Mouse (Mus musculus): ENCODE measurements around the gene Swt1. TPM values are rescaled to one million over a fixed set of nuclear protein-coding genes. Genes with fewer than 3 reads are reported as not detected.

Swt1 gene
- polyA plus RNA-seq, 1 experiment from 2014 or later = 14.6 TPM

GRCm38 (mm10) chr1:151372823-151373222 is 55.4 kb downstream of the Swt1 start:
- Histone ChIP-seq H3K4me1 (ENCODE audit: control insufficient read depth, insufficient read depth, low read length) (peaks cover 2% of the 10 kb centered on the region; the same call in 1 of the 2 replicates), H3K9ac (ENCODE audit: low read length) (no peak overlapping the region), H3K27ac (ENCODE audit: low read length) (no peak overlapping the region), H3K36me3 (ENCODE audit: control insufficient read depth, insufficient read depth) (peaks cover 17% of the 10 kb centered on the region), H3K9me3 (replicated peaks; ENCODE audit: control insufficient read depth, low read length) (no peaks in the 10 kb centered on the region), H3K4me3 (ENCODE audit: low read length) (no peak overlapping the region), H3K4me2 (ENCODE audit: low read depth, low read length) (no peak overlapping the region), H3K27me3 (ENCODE audit: control insufficient read depth, insufficient read depth, low read length) (no peaks in the 10 kb centered on the region)
- WGBS = 91% methylated on average over 1 of the region's 1 CpGs
- no peak for ATAC-seq (replicated peaks; ENCODE audit: extremely low read depth, insufficient read depth, low FRiP score)

DNA sequence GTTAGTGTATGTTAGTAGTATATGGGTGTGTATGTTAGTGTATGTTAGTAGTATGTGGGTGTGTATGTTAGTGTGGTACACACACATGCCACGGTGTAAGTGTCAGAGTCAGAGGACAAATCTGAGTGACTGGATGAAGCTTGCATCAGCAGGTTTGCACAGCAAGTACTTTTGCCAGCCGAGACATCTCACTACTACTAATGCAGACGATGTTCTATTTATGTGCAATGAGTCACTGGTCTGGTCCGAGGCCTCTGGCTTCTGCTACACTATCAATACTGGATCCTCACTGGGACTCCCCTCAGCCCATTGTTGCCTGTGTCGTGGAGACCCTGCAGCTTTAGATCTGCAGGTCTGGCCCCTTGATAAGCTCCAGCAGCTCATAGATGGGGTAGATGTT is 56.7 kb downstream of the Swt1 start:
- no peak overlapping the region for H3K4me3 ChIP-seq (ENCODE audit: low read length)
- no peak overlapping the region for H3K4me2 ChIP-seq (ENCODE audit: low read depth, low read length)
- H3K9me3 ChIP-seq (replicated peaks; ENCODE audit: control insufficient read depth, low read length) = no peaks in the 10 kb centered on the region
- peaks cover 2% of the 10 kb centered on the region; the same call in 1 of the 2 replicates for H3K4me1 ChIP-seq (ENCODE audit: control insufficient read depth, insufficient read depth, low read length)
- peaks cover 18% of the 10 kb centered on the region for H3K36me3 ChIP-seq (ENCODE audit: control insufficient read depth, insufficient read depth)
- peak overlapping the region; percentile 46; the same call in 1 of the 2 replicates for H3K9ac ChIP-seq (ENCODE audit: low read length)
- H3K27ac ChIP-seq (ENCODE audit: low read length) = peak overlapping the region; percentile 80
- WGBS = 33% methylated on average over 5 of the region's 5 CpGs
- H3K27me3 ChIP-seq (ENCODE audit: control insufficient read depth, insufficient read depth, low read length) = no peaks in the 10 kb centered on the region
- peak; percentile 82 for ATAC-seq (replicated peaks; ENCODE audit: extremely low read depth, insufficient read depth, low FRiP score)

- no peak overlapping the region for H3K4me2 ChIP-seq (ENCODE audit: low read depth, low read length)
- WGBS = 73% methylated on average over 3 of the region's 3 CpGs
- no peak overlapping the region for H3K27ac ChIP-seq (ENCODE audit: low read length)
- no peaks in the 10 kb centered on the region for H3K9me3 ChIP-seq (replicated peaks; ENCODE audit: control insufficient read depth, low read length)
- no peak overlapping the region for H3K9ac ChIP-seq (ENCODE audit: low read length)
- peaks cover 2% of the 10 kb centered on the region; the same call in 1 of the 2 replicates for H3K4me1 ChIP-seq (ENCODE audit: control insufficient read depth, insufficient read depth, low read length)
- no peak overlapping the region for H3K4me3 ChIP-seq (ENCODE audit: low read length)
- H3K27me3 ChIP-seq (ENCODE audit: control insufficient read depth, insufficient read depth, low read length) = no peaks in the 10 kb centered on the region
- no peak for ATAC-seq (replicated peaks; ENCODE audit: extremely low read depth, insufficient read depth, low FRiP score)
- H3K36me3 ChIP-seq (ENCODE audit: control insufficient read depth, insufficient read depth) = peaks cover 24% of the 10 kb centered on the region
Observed at GRCm38 (mm10) chr1:151370573-151370972, 57.7 kb downstream of the Swt1 start.

DNA sequence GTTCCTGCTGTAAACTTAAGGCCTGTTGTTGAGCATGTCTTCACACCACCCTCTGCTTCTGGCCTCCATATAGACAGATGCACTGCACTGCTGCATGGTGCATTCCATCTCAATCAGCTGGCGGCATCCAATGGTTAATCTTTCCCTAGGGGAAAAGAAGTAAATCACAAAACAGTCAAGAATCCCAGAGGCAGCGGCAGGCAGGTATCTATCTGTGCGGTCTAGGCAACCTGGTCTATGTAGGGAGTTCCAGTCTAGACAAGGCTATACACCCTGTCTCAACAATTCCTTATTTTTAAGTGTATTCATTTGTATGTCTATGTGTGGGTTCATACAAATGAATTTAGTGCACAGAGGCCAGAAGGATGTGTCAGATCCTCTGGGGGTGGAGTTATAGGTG is 59.8 kb downstream of the Swt1 start:
- WGBS = 97% methylated on average over 3 of the region's 3 CpGs
- no peak overlapping the region for H3K9ac ChIP-seq (ENCODE audit: low read length)
- no peaks in the 10 kb centered on the region for H3K27me3 ChIP-seq (ENCODE audit: control insufficient read depth, insufficient read depth, low read length)
- no peak for ATAC-seq (replicated peaks; ENCODE audit: extremely low read depth, insufficient read depth, low FRiP score)
- H3K36me3 ChIP-seq (ENCODE audit: control insufficient read depth, insufficient read depth) = peaks cover 40% of the 10 kb centered on the region
- H3K4me2 ChIP-seq (ENCODE audit: low read depth, low read length) = no peak overlapping the region
- H3K4me3 ChIP-seq (ENCODE audit: low read length) = no peak overlapping the region
- H3K4me1 ChIP-seq (ENCODE audit: control insufficient read depth, insufficient read depth, low read length) = peaks cover 2% of the 10 kb centered on the region; the same call in 1 of the 2 replicates
- H3K9me3 ChIP-seq (replicated peaks; ENCODE audit: control insufficient read depth, low read length) = no peaks in the 10 kb centered on the region
- no peak overlapping the region for H3K27ac ChIP-seq (ENCODE audit: low read length)

GRCm38 (mm10) chr1:151367721-151368324 is 60.4 kb downstream of the Swt1 start:
- no peaks in the 10 kb centered on the region for H3K27me3 ChIP-seq (ENCODE audit: control insufficient read depth, insufficient read depth, low read length)
- H3K4me1 ChIP-seq (ENCODE audit: control insufficient read depth, insufficient read depth, low read length) = peaks cover 2% of the 10 kb centered on the region; the same call in 1 of the 2 replicates
- no peak overlapping the region for H3K9ac ChIP-seq (ENCODE audit: low read length)
- H3K4me3 ChIP-seq (ENCODE audit: low read length) = no peak overlapping the region
- ATAC-seq (replicated peaks; ENCODE audit: extremely low read depth, insufficient read depth, low FRiP score) = no peak
- 86% methylated on average over 5 of the region's 5 CpGs for WGBS
- H3K9me3 ChIP-seq (replicated peaks; ENCODE audit: control insufficient read depth, low read length) = no peaks in the 10 kb centered on the region
- peaks cover 46% of the 10 kb centered on the region for H3K36me3 ChIP-seq (ENCODE audit: control insufficient read depth, insufficient read depth)
- H3K4me2 ChIP-seq (ENCODE audit: low read depth, low read length) = no peak overlapping the region
- H3K27ac ChIP-seq (ENCODE audit: low read length) = no peak overlapping the region

GRCm38 (mm10) chr1:151366944-151367605 is 61.2 kb downstream of the Swt1 start:
- ATAC-seq (replicated peaks; ENCODE audit: extremely low read depth, insufficient read depth, low FRiP score) = no peak
- H3K27ac ChIP-seq (ENCODE audit: low read length) = no peak overlapping the region; the same call in 1 of the 2 replicates
- H3K27me3 ChIP-seq (ENCODE audit: control insufficient read depth, insufficient read depth, low read length) = no peaks in the 10 kb centered on the region
- H3K9me3 ChIP-seq (replicated peaks; ENCODE audit: control insufficient read depth, low read length) = no peaks in the 10 kb centered on the region
- peaks cover 2% of the 10 kb centered on the region; the same call in 1 of the 2 replicates for H3K4me1 ChIP-seq (ENCODE audit: control insufficient read depth, insufficient read depth, low read length)
- H3K4me2 ChIP-seq (ENCODE audit: low read depth, low read length) = no peak overlapping the region
- H3K9ac ChIP-seq (ENCODE audit: low read length) = no peak overlapping the region
- H3K36me3 ChIP-seq (ENCODE audit: control insufficient read depth, insufficient read depth) = peaks cover 53% of the 10 kb centered on the region
- WGBS = 75% methylated on average over 8 of the region's 8 CpGs
- H3K4me3 ChIP-seq (ENCODE audit: low read length) = no peak overlapping the region

DNA sequence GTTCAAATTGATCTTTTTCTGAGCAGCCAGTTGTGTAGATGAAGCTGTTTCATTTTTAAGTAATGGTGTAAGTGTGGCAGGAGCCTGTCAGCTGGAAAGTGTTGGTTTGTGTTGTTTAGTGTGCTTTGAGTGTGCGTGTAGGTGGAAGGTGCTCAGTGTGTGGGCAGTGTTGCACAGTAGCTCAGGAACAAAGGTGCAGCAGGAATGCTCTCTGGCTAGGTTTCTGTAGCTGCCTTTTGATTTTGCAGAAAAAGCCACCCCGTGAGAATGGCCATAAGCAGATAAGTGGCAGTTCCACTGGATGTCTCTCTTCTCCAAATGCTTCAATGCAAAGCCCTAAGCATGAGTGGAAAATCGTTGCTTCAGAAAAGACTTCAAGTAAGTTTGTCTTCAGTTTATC is 68.9 kb downstream of the Swt1 start:
- Histone ChIP-seq H3K27ac (ENCODE audit: low read length) (no peak overlapping the region), H3K9ac (ENCODE audit: low read length) (no peak overlapping the region), H3K9me3 (replicated peaks; ENCODE audit: control insufficient read depth, low read length) (no peaks in the 10 kb centered on the region), H3K27me3 (ENCODE audit: control insufficient read depth, insufficient read depth, low read length) (no peaks in the 10 kb centered on the region), H3K36me3 (ENCODE audit: control insufficient read depth, insufficient read depth) (peaks cover 84% of the 10 kb centered on the region), H3K4me2 (ENCODE audit: low read depth, low read length) (no peak overlapping the region), H3K4me3 (ENCODE audit: low read length) (no peak overlapping the region), H3K4me1 (ENCODE audit: control insufficient read depth, insufficient read depth, low read length) (no peaks in the 10 kb centered on the region)
- no peak for ATAC-seq (replicated peaks; ENCODE audit: extremely low read depth, insufficient read depth, low FRiP score)
- 87% methylated on average over 3 of the region's 3 CpGs for WGBS

DNA sequence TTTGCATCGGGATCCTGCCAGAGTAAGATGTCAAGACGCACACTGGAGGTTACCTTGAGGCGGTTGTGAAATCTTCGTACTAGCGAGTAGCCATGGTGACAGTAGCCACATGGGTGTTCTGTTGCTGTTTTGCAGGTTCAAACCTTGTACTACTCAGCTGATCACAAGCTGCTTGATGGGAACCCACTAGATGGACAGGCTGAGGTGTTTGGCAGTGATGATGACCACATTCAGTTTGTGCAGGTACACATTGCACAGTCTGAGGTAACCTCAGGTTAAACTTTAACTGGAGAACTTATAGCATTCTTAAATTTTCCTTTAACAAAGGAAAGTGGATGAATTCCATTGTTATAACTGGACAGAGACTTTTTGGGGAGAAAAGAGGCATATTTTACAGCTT is 72.3 kb downstream of the Swt1 start:
- Histone ChIP-seq H3K4me2 (ENCODE audit: low read depth, low read length) (no peak overlapping the region), H3K9me3 (replicated peaks; ENCODE audit: control insufficient read depth, low read length) (no peaks in the 10 kb centered on the region), H3K36me3 (ENCODE audit: control insufficient read depth, insufficient read depth) (peaks cover 88% of the 10 kb centered on the region), H3K9ac (ENCODE audit: low read length) (no peak overlapping the region), H3K27ac (ENCODE audit: low read length) (no peak overlapping the region), H3K27me3 (ENCODE audit: control insufficient read depth, insufficient read depth, low read length) (no peaks in the 10 kb centered on the region), H3K4me3 (ENCODE audit: low read length) (no peak overlapping the region), H3K4me1 (ENCODE audit: control insufficient read depth, insufficient read depth, low read length) (no peaks in the 10 kb centered on the region)
- ATAC-seq (replicated peaks; ENCODE audit: extremely low read depth, insufficient read depth, low FRiP score) = no peak
- 92% methylated on average over 5 of the region's 5 CpGs for WGBS

- H3K36me3 ChIP-seq (ENCODE audit: control insufficient read depth, insufficient read depth) = peaks cover 71% of the 10 kb centered on the region
- H3K4me1 ChIP-seq (ENCODE audit: control insufficient read depth, insufficient read depth, low read length) = peaks cover 12% of the 10 kb centered on the region
- no peaks in the 10 kb centered on the region for H3K9me3 ChIP-seq (replicated peaks; ENCODE audit: control insufficient read depth, low read length)
- H3K9ac ChIP-seq (ENCODE audit: low read length) = no peak overlapping the region
- no peak overlapping the region for H3K4me3 ChIP-seq (ENCODE audit: low read length)
- 82% methylated on average over 2 of the region's 2 CpGs for WGBS
- H3K27ac ChIP-seq (ENCODE audit: low read length) = no peak overlapping the region
- no peak; the same call in 1 of the 2 replicates for ATAC-seq (replicated peaks; ENCODE audit: extremely low read depth, insufficient read depth, low FRiP score)
- no peaks in the 10 kb centered on the region for H3K27me3 ChIP-seq (ENCODE audit: control insufficient read depth, insufficient read depth, low read length)
- H3K4me2 ChIP-seq (ENCODE audit: low read depth, low read length) = no peak overlapping the region
Observed at GRCm38 (mm10) chr1:151352911-151353310, 75.3 kb downstream of the Swt1 start.
